22 mouse cellular contexts compared by ENCODE assay signal in the genomic region with DNA sequence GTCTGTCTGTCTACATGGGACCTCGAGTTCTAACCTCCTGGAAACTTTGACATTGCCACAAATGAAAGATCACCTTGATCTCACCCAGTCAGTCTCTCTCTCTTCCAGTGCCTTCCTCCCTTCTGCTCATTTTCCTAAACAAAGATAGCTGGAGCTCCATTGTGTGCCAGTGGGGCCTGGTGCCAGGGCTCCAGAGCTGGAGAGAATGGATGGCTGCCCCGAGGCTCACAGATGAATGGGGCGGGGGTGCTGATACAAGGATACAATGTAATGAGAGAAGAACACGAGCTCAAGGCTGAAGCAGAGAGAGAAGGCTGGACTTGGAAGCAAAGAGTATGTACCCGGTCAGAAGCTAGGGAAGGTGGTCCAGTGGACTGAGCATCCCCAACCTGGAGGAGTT.
DNase-seq lines count a peak whose midpoint lies in the region; TF ChIP-seq lines count a peak whose summit lies in the region.
"Had no signal": no experiment of that assay in that cellular context is flagged by ENCODE, and none has a peak within 500 bp of the region (broad histone marks: within the 10 kb centered on the region; RNA-seq: fewer than 3 reads in every experiment).

No protein-coding gene starts in this region.

- intact Hi-C loops in left cerebral cortex, postnatal 4 days (cut with DNase I): loop anchor here (10.0 kb wide), 1 partner anchor 169 kb away; no protein-coding TSS in a partner anchor
- intact Hi-C loops in left cerebral cortex, adult 2 months (cut with DNase I): loop anchor here (5.0 kb wide), 4 partner anchors 72 to 182 kb away; no protein-coding TSS in a partner anchor

- H3K27ac ChIP-seq in left cerebral cortex, adult 2 months: no peak overlapping the region
- H3K27ac ChIP-seq: embryonic facial prominence, embryonic 12.5 days; embryonic facial prominence, embryonic 15.5 days; heart, adult 2 months; heart, embryonic 10.5 days; heart, embryonic 13.5 days; hindbrain, embryonic 12.5 days; hindbrain, embryonic 15.5 days had no signal

- H3K4me3 ChIP-seq in left cerebral cortex, adult 2 months: no peak overlapping the region
- H3K4me3 ChIP-seq: embryonic facial prominence, embryonic 12.5 days; embryonic facial prominence, embryonic 15.5 days; heart, adult 2 months; heart, embryonic 10.5 days; hindbrain, embryonic 12.5 days; hindbrain, embryonic 15.5 days had no signal

- DNase-seq in cerebellum, adult 9-11 months: peak; percentile 22
- DNase-seq in cerebellum, adult 11-12 months: no peak
- DNase-seq in left cerebral cortex, postnatal 4 days: peak; percentile 29
- DNase-seq in left cerebral cortex, adult 2 months (ENCODE audit: extremely low spot score in 1 of 2, low spot score in 2 of 2): no peak
- DNase-seq in ovary, adult 18-20 months (ENCODE audit: low spot score): peak; percentile 39
- no peak for DNase-seq in ovary, postnatal 14 days (ENCODE audit: low spot score)
- peak; percentile 80 for DNase-seq in testis, postnatal 10 days (ENCODE audit: low spot score)
- DNase-seq in thymus, postnatal 25 days: no peak
- DNase-seq: adrenal gland, postnatal 10 days; adrenal gland, postnatal 36 days; cerebellum, adult 11 months; cerebellum, adult 8-10 months; cerebellum, postnatal 14 days; gastrocnemius, postnatal 10 days; gastrocnemius, postnatal 36 days; heart, adult 2 months had no signal

- TF ChIP-seq CTCF in left cerebral cortex, adult 2 months (IDR thresholded peaks at IDR 0.05): no peak

Comparison
In these comparisons a context has a peak if more than half of its experiments do, and no peak if none do; other contexts are left out.
1. DNase-seq: peak in cerebellum, adult 9-11 months (single experiment), left cerebral cortex, postnatal 4 days (single experiment), ovary, adult 18-20 months (single experiment) and testis, postnatal 10 days (single experiment); none in cerebellum, adult 11-12 months (single experiment), left cerebral cortex, adult 2 months (0 of 2), ovary, postnatal 14 days (single experiment) and thymus, postnatal 25 days (single experiment).